Mouse (Mus musculus) 416B (cell line): ENCODE results near the gene Acvr1.

ENCODE experiments used
- DNase-seq: peaks from one replicate; pipeline ENCODE4 v3.0.0; 2011; ENCODE audit warnings: low read depth

The Acvr1 gene

DNA sequence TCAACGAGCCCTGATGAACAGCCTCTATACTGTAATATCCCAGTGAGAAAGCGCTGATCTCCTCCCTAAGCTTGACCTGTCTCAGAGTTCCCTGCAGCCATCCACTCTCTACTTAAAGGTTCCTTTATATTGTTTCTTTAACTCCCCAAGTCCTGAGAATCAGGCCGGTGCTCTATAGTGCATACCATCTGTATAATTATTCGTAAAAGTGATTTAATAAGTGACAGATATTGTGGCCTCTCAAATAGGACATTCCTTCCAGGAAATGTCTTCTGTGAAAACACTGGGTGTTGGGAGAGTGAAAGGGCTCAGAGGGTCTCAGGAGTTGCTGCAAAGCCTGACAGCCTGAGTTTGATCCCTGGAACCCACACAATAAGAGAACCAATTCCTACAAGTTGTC is 88.8 kb downstream of the Acvr1 start:
- DNase-seq, result no peak

DNA sequence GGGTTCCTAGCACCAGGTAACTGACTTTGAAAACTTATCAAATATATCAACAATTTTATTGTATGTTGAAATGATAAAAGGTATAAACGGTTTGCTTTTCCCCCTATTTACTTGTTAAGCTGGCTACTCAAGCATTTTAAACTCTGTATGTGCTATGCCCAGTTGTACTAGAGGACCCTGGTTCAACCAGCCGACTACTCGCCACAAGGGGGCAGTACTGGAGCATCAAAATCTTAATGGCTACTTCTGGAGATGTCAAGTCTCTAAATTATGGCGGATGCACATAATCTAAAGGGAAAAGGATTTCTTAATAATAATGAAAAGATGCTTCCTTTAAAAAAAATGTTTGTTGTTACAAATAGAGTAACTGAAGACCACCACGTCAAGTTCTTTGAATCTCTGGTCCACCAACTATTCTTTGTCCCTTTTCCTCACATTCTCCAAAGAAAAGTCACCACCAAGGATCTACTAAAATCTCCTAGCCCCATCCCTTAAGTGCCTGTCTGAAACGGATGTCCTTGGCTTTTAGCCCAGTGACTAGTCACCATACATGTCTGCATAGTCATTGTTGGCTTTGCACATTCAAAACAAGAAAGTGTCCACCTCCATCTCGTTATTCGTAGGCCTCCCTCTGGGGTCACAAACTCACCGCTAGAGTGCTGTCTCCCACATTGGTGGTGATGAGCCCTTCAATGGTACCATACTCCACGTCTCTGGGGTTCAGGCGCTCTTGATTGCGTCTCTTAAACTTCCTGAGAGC is 89.8 kb downstream of the Acvr1 start:
- peak; percentile 79 for DNase-seq

DNA sequence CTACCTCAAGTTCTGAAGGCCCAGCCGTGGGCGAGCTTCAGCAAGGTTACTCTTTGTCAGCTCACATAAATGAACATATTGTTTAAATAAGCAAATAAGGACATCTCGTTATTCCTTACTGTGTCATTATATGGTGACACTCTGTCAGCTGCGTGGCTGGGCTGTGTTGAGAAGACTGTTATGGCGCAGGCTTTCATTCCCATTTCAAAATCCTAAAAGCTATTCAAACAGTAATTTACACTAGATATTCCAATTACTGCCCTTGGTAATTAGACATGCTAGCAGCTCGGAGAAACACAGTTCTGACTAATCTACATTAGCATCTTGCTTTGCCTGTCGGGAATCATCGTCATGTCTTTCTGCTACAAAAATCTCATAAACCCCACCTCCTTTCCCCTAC is 91.4 kb downstream of the Acvr1 start:
- no peak for DNase-seq

DNA sequence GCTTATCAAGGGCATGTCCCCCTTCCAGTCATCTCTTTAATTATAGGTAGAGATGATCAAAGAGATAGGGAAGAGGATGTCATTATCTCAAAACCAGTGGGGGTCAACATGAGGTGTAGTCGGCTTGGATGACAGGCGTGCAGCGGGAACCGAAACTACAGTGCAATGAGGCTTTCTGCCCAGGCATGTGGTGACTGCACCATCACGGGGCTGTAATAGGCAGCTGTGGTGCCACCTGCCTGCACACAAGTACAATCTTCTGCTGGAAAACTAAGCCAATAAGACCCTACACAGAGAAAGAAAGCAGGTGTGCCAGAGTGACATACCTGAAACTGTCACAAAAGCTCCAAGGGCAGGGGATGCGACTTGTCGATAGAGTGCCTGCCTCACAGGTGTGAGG is 96.7 kb downstream of the Acvr1 start:
- DNase-seq, result no peak

DNA sequence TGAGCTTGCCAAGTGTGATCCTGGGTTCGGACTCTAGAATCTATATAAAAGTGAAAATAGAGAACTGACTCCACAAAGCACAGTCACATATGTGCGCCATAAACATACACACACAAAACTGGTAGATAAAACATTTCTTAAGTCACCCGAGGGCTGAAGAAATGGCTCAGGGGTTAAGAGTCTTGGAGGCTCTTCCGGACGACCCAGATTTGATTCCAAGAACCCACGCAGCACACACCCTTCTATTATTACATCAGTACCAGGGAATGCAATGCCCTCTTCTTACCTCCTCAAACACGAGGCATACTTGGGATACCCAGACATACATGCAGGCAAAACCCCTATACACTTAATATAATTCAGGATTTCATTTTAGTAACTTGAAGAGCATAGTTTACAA is 97.1 kb downstream of the Acvr1 start, which contains the start of gene Gm17409:
Gene Gm17409 (plus strand): TSS at position 301 of the 400 bp plus-strand sequence.
- no peak for DNase-seq

DNA sequence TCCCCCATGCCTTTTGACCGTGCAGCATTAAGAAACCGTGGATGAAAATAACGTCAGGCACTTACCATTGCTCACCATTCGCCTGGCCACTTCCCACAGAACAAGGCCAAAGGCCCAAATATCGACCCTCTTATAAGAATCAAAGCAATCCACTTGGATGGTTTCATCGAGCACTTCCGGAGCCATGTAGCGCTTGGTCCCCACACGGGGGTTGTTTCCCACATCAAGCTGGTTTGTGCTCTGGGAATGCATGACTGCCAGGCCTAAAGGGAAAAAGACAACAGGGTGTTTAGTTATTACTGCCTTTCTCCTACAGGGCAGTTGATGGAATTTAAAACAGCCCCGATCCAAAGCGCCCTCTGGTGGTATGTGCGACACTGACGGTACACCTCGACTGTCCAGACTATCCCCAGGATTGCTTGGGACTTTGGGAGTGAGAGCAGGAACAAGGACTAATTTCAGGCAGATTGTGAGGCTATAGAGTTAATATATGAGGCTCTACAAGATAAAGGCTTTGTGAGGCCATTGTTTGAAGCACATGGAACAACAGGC is 108.1 kb downstream of the Acvr1 start:
- peak; percentile 11 for DNase-seq

DNA sequence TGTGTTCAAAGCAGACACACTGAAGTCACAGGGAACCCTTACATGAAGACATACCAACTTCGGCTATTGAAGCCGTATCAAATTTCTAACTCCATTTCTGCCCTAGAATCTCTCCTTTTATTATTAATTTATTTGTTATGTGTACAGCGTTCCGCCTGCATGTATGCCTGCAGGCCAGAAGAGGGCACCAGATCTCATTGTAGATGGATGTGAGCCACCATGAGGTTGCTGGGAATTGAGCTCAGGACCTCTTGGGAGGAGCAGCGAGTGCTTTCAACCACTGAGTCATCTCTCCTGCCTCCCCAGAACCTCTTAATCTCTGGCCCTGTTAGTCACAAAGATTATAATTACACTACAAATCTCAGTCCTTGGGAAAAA is 109.5 kb downstream of the Acvr1 start:
- peak; percentile 6 for DNase-seq

DNA sequence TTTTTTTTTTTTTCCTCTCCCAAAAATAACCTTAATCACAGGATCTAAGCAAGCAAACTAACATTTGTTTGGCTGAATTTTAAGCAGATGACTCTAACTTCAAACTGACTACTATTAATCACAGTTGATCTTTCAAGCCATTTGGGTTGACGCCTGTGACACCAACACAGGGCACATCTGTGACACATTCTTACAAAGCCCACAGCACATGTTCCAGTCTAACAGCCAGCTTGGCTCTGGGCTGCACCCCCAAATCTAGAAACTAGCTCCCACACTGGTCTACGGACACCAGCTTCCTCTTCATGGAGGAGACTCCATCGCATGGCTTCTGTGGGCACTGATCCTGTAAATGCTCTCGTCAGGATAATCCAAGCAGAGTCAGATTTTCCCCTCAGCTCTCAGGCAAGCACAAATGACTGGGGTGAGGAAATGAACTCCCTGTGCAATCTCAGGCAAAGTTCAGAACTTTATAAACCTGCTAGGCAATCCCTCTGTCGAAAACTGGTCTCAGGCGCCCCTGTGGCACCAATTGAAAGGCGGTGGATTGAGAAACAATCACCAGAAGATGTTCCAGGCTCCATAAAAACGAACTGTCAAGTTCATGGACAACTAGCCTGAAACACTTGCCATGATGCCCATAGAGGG is 110.0 kb downstream of the Acvr1 start:
- no peak for DNase-seq

DNA sequence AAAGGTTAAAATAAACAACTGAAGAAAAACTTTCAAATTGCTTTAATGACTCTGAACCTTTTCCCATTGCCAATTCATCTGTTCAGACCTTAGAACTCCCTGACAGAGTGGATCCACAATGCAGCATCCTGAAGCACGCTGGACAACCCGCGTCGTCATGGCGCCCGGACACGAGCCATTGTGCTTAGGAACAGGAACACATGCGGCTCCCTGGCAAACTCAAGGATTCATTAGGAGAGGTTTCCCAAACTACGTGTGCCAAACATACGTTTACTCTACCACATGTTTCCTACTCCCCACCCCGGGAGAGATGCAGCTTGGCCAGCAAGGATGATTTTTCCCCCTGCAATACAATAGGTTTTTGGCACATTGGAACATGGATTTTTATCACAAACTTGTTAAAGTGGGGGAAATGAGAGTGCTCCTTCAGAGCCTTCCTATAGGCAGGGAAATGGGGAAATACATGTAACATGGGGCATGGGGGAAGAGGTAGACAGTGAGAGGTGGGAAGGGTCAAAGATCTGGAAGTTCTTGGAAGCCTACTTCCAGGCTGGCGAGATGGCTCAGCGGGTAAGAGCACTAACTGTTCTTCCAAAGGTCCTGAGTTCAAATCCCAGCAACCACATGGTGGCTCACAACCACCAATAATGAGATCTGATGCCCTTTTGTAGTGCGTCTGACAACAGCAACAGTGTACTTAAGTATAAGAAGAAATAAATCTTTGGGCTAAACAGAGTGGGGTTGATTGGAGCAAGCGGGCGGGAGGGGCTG is 112.7 kb downstream of the Acvr1 start:
- no peak for DNase-seq

DNA sequence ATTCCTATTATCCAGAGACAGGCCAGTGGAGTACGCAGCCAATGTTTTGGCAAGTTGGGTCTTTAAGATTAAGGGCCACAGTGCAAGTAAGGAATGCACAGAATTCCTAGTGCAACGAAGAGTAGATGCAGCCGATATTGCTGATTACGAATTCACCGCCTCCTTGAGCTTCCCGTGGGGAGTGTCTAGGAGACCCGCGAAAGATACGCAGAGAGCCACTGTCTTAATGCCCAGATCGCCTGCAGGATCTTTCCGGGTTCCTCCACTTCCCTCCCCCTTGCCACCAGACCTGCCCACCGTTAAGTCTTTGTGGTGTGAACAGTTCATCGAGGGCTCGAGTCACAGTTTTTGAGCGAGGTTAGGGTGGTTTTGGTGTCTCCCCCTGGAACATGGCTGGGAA is 120.0 kb downstream of the Acvr1 start:
- no peak for DNase-seq

DNA sequence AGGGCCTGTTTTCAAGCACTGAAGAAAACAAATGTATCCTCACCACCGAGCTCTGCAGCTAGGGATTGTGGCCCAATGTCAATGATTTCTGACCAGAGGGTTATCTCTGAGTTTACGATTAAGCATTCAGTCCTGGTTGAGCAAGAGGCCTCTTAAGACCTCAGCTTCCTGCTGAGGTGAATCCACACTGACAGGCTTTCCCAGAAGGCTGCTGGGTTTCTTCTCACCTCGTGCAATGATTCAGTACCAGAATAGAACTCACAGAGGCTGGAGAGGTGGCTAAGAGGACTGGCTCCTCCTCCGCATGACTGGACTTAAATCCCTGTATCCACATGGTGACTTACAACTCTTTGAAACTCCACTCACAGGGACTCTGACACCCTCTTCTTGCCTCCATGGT is 123.8 kb downstream of the Acvr1 start:
- peak; percentile 75 for DNase-seq

DNA sequence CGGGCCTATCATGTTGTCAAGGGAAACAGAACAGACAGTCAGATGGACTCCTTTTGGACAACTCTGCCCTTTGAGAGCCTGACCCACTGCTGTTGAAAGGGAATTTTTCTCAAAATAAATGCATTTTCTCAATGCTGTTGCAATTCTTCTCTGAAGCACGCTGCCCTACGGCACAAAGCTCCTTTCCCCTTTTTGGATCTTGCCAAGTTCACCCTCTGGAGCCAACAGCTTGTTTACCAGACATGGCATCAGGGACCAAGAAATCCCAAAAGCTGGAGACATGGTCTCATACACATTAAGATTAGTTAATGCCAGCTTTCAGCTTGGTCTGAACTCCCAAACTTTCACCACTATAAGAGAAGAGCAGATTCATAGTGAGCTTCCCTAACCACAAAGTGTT is 130.0 kb downstream of the Acvr1 start:
- no peak for DNase-seq

DNA sequence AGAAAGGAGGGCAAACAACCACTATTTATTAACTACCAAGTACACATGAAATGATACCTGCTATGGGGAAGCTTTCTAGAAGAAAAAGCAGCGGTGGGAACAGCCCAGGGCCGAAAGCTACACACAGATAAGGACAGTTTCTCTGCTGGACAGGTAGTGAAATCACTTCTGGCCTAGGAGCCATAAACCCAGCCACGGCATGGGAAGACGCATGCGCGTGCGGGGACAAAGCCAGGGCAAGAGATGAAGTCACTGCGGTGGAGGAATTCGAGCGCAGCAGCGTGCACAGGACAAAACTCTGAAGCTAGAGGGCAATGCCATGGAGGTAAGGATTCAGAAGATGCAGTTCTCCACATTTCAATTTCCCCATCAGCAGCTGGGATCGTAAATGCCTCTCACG is 131.4 kb downstream of the Acvr1 start:
- no peak for DNase-seq

DNA sequence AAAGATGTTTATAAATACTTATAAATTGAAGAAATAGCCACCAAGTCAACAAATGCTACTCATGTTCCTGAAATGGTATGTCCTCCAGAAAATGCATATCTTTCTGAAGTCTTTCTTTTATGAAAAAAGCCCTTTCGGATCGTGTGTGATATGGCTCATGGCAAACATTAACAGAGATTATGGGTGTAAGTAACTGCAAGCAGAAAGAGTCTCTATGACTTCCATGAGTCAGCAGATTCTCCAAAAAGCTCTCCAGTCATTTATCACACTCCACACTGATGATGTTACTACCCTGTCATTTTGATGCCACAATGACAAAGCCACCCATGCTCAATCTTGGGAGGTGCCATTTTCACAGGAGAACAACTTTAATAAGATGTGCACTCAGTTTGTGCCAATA is 132.5 kb downstream of the Acvr1 start:
- peak; percentile 17 for DNase-seq

DNA sequence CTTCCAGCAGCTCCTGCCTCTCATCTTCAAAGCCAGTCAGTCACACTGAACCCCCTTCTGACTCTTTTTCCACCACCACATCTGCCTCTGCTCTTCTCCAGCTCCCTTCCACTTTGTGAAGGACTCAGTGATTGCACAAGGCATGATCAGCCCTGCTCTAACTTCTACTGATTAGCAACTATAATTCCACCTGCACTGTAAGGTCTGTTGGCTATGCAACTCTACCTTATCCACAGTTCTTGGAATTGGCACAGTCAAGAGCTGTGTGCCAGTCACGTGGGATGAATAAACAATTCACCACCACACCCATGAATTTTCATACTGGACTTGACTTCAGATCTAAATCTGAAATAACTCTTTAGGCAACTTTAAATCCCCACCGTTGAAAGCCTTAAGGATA is 133.6 kb downstream of the Acvr1 start:
- DNase-seq, result no peak

DNA sequence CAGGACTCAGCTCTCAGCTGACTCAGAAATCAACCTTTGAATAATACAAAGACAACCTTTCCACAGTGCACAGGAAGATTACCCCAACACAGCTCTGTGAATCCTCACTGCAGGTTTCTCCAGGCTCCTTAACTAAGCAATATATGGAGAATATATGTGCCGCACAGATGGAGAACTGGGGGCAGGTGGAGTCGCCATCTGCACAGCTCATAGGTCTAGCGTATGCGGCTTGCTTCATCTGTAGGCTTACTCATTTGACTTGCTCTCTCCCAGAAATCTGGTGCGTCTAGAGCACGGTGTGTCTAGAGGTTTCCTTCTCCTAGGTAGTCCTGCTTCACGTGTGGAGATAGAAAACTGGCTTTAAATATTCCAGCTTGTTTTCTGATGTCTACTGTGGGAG is 134.7 kb downstream of the Acvr1 start:
- DNase-seq, result no peak

DNA sequence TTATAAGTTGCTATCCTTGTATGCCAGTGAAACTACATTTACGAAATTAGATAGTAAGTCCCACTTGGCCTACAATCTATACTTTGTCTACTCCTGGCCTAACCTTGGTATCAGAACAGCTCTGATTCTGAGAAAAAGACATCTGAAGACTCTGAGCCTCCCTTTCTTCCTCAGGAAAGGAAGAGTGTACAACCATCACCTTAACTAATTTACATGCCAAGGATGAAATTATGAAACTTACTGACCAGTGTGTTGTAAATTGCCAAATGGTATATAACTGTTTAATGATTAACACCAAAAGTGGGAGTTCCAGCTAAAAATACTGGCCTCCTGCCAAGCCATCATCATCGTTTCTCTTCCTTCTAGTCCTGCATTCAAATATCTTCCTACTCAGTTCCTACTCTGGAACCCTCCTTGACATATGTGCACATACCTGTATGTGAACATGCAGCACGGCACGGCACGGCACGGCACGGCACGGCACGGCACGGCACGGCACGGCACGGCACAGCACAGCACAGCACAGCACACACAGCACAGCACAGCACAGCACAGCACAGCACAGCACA is 141.4 kb downstream of the Acvr1 start:
- no peak for DNase-seq

DNA sequence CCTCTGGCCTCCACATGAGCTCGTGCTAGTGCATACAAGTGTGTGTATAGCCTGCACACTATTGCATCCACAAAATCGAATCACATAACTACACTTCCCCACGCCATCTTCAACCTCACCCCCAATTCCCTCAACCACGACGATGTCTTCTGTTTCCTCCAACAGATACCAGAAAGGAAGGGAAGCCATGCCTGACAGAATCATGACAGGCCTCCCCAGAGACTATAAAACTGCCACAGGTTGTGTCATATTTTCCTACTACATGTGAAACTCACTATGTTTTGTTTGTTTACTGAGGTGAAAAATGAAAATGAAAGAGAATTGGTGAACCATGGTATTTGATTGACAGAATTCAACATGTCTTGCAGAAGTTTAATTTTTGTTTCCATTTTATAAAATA is 143.6 kb downstream of the Acvr1 start:
- peak; percentile 43 for DNase-seq

DNA sequence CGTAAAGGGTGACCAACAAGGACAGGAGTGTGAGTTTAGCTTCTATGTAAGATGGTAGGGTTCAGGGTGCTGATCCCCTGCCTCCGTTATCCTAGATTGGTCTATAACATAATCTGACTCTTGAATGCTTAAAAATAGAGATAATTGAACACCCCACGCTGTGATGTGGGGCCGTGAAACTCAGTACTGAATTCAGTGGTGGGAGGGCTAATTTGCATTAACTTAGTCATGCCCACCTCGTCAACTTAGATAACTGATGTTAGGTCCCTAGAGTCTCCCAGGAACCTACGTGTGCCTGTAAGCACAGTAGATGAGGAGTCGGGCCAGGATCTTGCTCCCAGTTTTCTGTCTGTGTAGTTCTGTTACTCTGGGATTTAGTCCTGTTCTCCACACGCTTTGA is 147.4 kb downstream of the Acvr1 start:
- no peak for DNase-seq

DNA sequence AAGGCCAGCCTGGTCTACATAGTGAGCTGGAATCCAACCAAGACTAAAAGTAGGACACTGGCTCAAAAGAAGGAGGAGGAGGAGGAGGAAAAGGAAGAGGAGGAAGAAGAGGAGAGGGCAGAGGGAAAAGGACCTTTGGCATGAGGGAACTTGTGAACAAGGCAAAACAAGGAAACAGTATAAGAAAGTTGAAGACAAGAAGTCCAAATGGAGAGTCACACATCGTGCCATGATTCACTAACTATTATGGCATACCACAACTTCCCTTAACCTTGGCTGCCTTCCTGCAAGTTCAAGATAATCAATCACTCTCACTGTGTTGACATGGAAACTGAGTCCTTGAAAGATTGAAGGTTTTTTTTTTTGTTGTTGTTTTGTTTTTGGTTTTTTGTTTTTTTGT is 148.8 kb downstream of the Acvr1 start:
- DNase-seq, result peak; percentile 57

DNA sequence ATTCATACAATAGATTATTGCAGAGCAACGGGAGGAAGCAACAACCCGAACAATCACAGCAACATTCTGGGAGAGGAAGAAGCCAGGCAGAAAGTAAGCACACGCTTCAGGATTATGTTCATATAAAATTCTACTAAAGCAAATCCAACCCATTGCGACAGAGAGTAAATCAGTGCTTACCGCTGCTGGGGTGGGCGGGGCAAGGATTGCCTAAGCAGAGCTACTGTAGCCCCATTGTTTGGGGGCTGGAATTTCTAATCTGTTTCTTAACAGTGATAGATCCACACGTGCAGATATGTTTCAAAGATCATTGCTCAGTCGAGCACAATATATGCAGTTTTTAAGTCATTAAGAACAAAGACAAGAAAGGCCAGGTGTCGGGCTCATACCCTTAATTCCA is 149.3 kb downstream of the Acvr1 start:
- DNase-seq, result peak; percentile 11

DNA sequence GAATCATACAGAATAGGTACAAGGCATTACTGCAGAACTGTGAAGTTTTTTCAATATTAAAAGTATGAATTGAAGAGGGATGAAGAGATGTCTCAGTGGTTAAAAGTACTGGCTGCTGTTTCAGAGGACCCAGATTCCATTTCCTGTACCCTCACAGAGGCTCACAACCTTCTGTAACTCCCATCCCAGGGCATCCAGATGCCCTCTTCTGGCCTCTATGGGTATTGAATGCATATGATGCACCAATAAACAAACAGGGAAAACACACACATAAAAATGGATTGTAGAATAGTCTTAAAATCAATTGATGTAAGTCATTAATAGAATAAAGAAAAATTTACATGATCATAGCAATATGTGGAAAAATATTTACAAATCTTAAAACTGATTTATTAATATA is 151.9 kb downstream of the Acvr1 start:
- peak; percentile 28 for DNase-seq
